Mouse (Mus musculus): ENCODE data around the gene Tex38.
A peak's percentile ranks its signal among the peaks of the same experiment; 100 is the strongest.

Gene Tex38

GRCm38 (mm10) chr4:115780918-115781317 is at the start of gene Tex38:
Gene Tex38 (minus strand): TSS chr4:115781018.
- no peak for DNase-seq (ENCODE audit: low spot score)

- DNase-seq (ENCODE audit: low spot score): no peak
These were observed 49.7 kb upstream of the Tex38 start for GRCm38 (mm10) chr4:115830491-115830890.

GRCm38 (mm10) chr4:115828572-115828902 is 47.7 kb upstream of the Tex38 start:
- no peak for DNase-seq (ENCODE audit: low spot score)

GRCm38 (mm10) chr4:115827888-115828571 is 47.2 kb upstream of the Tex38 start, which contains the start of gene Mob3c:
Gene Mob3c (plus strand): TSS chr4:115828092.
- peak; percentile 80 for DNase-seq (ENCODE audit: low spot score)

- no peak for DNase-seq (ENCODE audit: low spot score)
These were observed 46.7 kb upstream of the Tex38 start for GRCm38 (mm10) chr4:115827535-115827887.

GRCm38 (mm10) chr4:115827066-115827465 is 46.2 kb upstream of the Tex38 start:
- no peak for DNase-seq (ENCODE audit: low spot score)

- DNase-seq (ENCODE audit: low spot score): no peak
These were observed 44.5 kb upstream of the Tex38 start for GRCm38 (mm10) chr4:115825271-115825670.

GRCm38 (mm10) chr4:115824178-115824577 is 43.4 kb upstream of the Tex38 start:
- DNase-seq (ENCODE audit: low spot score): no peak

GRCm38 (mm10) chr4:115821928-115822327 is 41.1 kb upstream of the Tex38 start:
- no peak for DNase-seq (ENCODE audit: low spot score)

GRCm38 (mm10) chr4:115821431-115821830 is 40.6 kb upstream of the Tex38 start:
- no peak for DNase-seq (ENCODE audit: low spot score)

- no peak for DNase-seq (ENCODE audit: low spot score)
These were observed 40.1 kb upstream of the Tex38 start for GRCm38 (mm10) chr4:115820944-115821343.

- DNase-seq (ENCODE audit: low spot score): no peak
These were observed 39.4 kb upstream of the Tex38 start for GRCm38 (mm10) chr4:115820199-115820598.

GRCm38 (mm10) chr4:115815606-115816005 is 34.8 kb upstream of the Tex38 start:
- DNase-seq (ENCODE audit: low spot score): no peak

- no peak for DNase-seq (ENCODE audit: low spot score)
These were observed 31.5 kb upstream of the Tex38 start for GRCm38 (mm10) chr4:115812326-115812725.

GRCm38 (mm10) chr4:115799981-115800380 is 19.2 kb upstream of the Tex38 start:
- no peak for DNase-seq (ENCODE audit: low spot score)

- DNase-seq (ENCODE audit: low spot score): no peak
These were observed 14.5 kb upstream of the Tex38 start for GRCm38 (mm10) chr4:115795360-115795759.

- DNase-seq (ENCODE audit: low spot score): no peak
These were observed 10.0 kb upstream of the Tex38 start for GRCm38 (mm10) chr4:115790864-115791263.

GRCm38 (mm10) chr4:115785511-115786034 is 4.8 kb upstream of the Tex38 start:
- DNase-seq (ENCODE audit: low spot score): no peak

GRCm38 (mm10) chr4:115784769-115785510 is 4.1 kb upstream of the Tex38 start, which contains the start of gene Atpaf1:
Gene Atpaf1 (plus strand): TSS chr4:115784812.
- peak; percentile 81 for DNase-seq (ENCODE audit: low spot score)

- no peak for DNase-seq (ENCODE audit: low spot score)
These were observed 1.4 kb upstream of the Tex38 start for GRCm38 (mm10) chr4:115782026-115782805.

GRCm38 (mm10) chr4:115780269-115780668 is 549 bp downstream of the Tex38 start:
- no peak for DNase-seq (ENCODE audit: low spot score)

- no peak for DNase-seq (ENCODE audit: low spot score)
These were observed 3.2 kb downstream of the Tex38 start for GRCm38 (mm10) chr4:115777627-115778026.

GRCm38 (mm10) chr4:115775056-115775455 is 5.8 kb downstream of the Tex38 start:
- no peak for DNase-seq (ENCODE audit: low spot score)
